Mouse (Mus musculus): Measurements from ENCODE around the gene Il12rb1.

DNA sequence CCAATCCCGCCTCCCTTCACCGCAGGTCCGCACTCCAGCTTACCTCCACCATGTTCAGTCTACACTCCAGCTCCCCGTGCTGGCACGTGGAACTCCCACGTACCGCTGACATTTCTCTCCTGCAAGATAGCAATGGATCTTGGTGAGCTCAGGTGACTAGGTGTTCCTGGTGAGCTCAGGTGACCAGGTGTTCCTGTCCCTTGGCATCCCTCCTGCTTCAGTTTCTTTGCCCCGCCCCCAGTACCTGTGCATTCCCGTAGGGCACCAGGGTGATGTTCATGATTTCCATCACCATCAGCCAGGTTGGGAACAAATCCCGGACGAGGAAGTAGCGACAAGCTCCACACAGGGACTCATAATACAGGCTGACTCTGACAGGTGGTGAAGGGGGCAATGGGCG lies 43.6 kb upstream of the Il12rb1 start:
- TF ChIP-seq CTCF (conservative IDR thresholded peaks at IDR 0.05; ENCODE audit: low read length) (no peak), POU5F1 (IDR thresholded peaks at IDR 0.05; ENCODE audit: borderline replicate concordance, low read length) (no peak)

All from E14TG2a.4 (cell line).